Mouse (Mus musculus) MEL-GATA-1-ER (cell line): ENCODE measurements around the gene Olfr1303.

Experiments
- DNase-seq: peaks from one replicate; pipeline ENCODE4 v3.0.0-alpha.2; 2012; ENCODE audit warnings: low read depth; ENCODE audit errors: extremely low read depth

Gene Olfr1303

GRCm38 (mm10) chr2:111820240-111820639 lies at the start of gene Olfr1303:
Gene Olfr1303 (minus strand): TSS chr2:111820340.
- no peak for DNase-seq

- DNase-seq = peak; percentile 19
These were observed 7.2 kb downstream of the Olfr1303 start for GRCm38 (mm10) chr2:111812936-111813335.

GRCm38 (mm10) chr2:111777129-111777528 lies 43.0 kb downstream of the Olfr1303 start, which contains the start of gene Olfr1302:
Gene Olfr1302 (plus strand): TSS chr2:111777429.
- DNase-seq = no peak
